Mouse (Mus musculus) embryonic facial prominence, embryonic 13.5 days (tissue): ENCODE results near the gene Clic4. TPM values are rescaled to one million over a fixed set of nuclear protein-coding genes. Genes with fewer than 3 reads are reported as not detected.

ENCODE experiments used
- ATAC-seq: fragments of 200-750 bp; cut with Nextera tagmentation; 2 replicates; pipeline ENCODE4 v1.8.0; 2017; ENCODE audit warnings: low read depth; ENCODE audit not compliant: insufficient number of reproducible peaks, insufficient read depth, low FRiP score, low TSS enrichment
- H3K27ac ChIP-seq: fragments of 300-500 bp; sonication (generic); 2 replicates; pipeline ENCODE4 v1.5.1; 2015; ENCODE audit warnings: moderate library complexity, mild to moderate bottlenecking, inconsistent platforms
- H3K27me3 ChIP-seq: fragments of 300-500 bp; sonication (generic); 2 replicates; pipeline ENCODE4 v1.6.1; 2015; ENCODE audit warnings: mild to moderate bottlenecking, inconsistent platforms
- H3K36me3 ChIP-seq: fragments of 300-500 bp; sonication (generic); 2 replicates; pipeline ENCODE4 v1.6.1; 2015; ENCODE audit warnings: mild to moderate bottlenecking, inconsistent platforms
- H3K4me1 ChIP-seq: fragments of 300-500 bp; sonication (generic); 2 replicates; pipeline ENCODE4 v1.6.1; 2015; ENCODE audit warnings: inconsistent platforms
- H3K4me2 ChIP-seq: fragments of 300-500 bp; sonication (generic); 2 replicates; pipeline ENCODE4 v1.6.1; 2015; ENCODE audit warnings: moderate library complexity, mild to moderate bottlenecking, inconsistent platforms
- H3K4me3 ChIP-seq: fragments of 300-500 bp; sonication (generic); 2 replicates; pipeline ENCODE4 v1.5.1; 2015; ENCODE audit warnings: mild to moderate bottlenecking, inconsistent platforms
- H3K9ac ChIP-seq: fragments of 300-500 bp; sonication (generic); 2 replicates; pipeline ENCODE4 v1.6.1; 2015; ENCODE audit warnings: mild to moderate bottlenecking, inconsistent platforms
- H3K9me3 ChIP-seq: fragments of 300-500 bp; sonication (generic); 2 replicates; pipeline ENCODE4 v1.6.1; 2016; ENCODE audit warnings: inconsistent platforms
- WGBS: fragments of 180-500 bp; shearing (Covaris S2); methylation state at CpG from one replicate; pipeline ENCODE4 v1.1.7; 2015; ENCODE audit warnings: mixed read lengths; 5-methylcytosine and 5-hydroxymethylcytosine counted together
- polyA plus RNA-seq: library from polyadenylated mRNA; unstranded; fragments of >200 nt; fragmentation: Nextera tagmentation; extraction: Ambion mirVana; gene quantifications from 2 replicates; pipeline ENCODE4 v1.2.1, GENCODE M21; 2015

Gene Clic4
- polyA plus RNA-seq, 1 experiment from 2014 or later = 121 TPM

DNA sequence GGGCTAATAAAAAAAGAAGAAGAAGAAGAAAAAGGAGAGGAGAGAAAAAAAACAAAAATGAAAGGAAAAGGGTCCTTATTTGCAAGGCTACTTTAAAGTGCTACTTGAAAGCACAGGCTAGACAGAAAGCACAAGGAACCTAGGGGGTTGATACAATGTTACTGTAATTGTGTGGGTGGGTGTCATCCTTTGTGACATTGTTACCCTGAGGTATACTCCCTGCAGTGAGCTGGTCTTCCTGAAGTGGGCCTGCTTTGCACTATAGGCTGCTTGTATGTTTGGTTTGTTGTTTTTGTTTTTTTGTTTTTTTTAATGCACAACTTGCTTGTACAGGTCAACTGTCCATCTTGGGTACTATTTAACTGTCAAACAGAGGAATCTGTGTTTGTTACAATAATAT, 95.0 kb downstream of the Clic4 start:
- Histone ChIP-seq H3K4me1 (peaks cover 42% of the 10 kb centered on the region), H3K4me3 (no peak overlapping the region), H3K9ac (no peak overlapping the region), H3K9me3 (no peaks in the 10 kb centered on the region), H3K27ac (no peak overlapping the region), H3K4me2 (no peak overlapping the region), H3K36me3 (no peaks in the 10 kb centered on the region), H3K27me3 (peaks cover 56% of the 10 kb centered on the region)
- ATAC-seq = no peak

DNA sequence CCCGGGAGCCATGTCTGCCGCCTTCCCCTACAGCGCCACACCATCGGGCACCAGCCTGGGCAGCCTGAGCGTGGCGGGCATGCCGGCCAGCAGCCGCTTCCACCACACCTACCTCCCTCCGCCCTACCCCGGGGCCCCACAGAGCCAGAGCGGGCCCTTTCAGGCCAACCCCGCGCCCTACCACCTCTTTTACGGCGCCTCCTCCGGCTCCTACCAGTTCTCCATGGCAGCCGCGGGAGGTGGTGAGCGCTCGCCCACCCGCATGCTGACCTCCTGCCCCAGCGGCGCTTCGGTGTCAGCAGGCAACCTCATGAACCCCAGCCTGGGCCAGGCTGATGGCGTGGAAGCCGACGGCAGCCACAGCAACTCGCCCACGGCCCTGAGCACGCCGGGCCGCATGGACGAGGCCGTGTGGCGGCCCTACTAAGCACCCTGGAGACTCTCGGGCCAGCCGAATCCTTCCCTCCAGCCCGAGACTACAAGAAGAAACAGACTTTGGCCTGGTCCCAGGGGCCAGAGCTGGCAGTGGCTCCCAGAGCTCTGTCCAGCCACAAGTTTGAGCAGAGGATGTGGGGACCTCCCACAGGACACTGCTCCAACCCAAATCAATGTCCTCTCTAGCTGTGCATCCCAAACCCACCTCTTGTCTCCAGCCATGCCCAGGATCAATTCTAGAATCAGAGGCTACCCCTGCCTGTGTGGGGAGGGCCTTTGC, 97.1 kb downstream of the Clic4 start:
- WGBS = 12% methylated on average over 38 of the region's 38 CpGs
- Histone ChIP-seq H3K27me3 (peaks cover 76% of the 10 kb centered on the region), H3K4me2 (peak overlapping the region; percentile 54), H3K9ac (peak overlapping the region; percentile 61), H3K4me3 (peak overlapping the region; percentile 14), H3K4me1 (peaks cover 42% of the 10 kb centered on the region), H3K36me3 (no peaks in the 10 kb centered on the region), H3K9me3 (no peaks in the 10 kb centered on the region), H3K27ac (no peak overlapping the region)
- no peak for ATAC-seq

DNA sequence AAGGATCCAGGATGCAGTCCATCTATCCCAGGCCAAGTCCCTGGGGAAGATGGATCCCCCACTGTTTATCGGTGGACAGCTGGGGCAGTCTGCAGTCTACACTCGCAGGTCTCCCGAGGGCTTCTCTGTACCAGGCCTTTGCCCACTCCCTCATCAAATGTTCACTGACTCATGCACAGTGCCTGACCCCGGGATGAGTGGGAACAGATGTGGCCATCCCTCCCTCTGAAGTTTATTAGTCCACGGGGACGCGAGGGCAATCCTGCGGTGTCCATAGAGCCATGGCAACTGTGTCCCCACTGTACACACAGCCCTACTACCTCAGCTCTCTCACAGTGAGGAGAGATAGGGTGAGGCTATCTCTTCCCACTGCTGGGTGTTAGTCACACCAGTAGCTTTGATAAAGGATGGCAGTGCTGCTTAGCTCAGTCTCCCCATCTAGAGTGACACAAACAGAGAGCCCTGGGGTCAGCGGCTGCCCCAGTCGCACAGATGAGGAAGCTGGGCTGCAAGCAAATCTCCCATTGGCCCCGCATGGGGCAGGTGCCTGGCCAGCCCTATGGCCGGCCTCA, 101.2 kb downstream of the Clic4 start:
- Histone ChIP-seq H3K27me3 (peaks cover 94% of the 10 kb centered on the region), H3K27ac (no peak overlapping the region), H3K4me2 (no peak overlapping the region), H3K9me3 (no peaks in the 10 kb centered on the region), H3K4me1 (peaks cover 57% of the 10 kb centered on the region), H3K4me3 (no peak overlapping the region), H3K9ac (no peak overlapping the region), H3K36me3 (no peaks in the 10 kb centered on the region)
- 52% methylated on average over 12 of the region's 12 CpGs for WGBS
- ATAC-seq = no peak

DNA sequence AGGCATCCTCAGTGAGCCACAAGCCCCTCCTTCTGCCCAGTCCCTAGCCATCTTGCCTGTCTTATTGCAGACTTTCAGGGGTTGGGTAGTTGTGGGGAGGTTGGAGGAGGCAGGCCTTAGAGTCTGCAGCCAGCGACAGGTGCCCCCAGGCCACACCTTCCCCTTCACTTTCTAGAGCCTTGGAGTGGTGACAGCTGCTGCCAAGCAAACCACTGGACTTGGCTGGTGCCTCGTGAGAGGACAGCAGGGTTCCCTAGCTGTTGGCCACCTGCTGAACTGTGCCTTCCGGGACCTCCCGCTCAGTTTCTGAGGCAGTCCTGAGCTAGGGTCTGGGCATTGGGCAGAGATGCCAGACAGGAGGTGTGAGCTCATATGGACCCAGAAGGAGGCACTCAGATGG, 103.1 kb downstream of the Clic4 start:
- Histone ChIP-seq H3K4me3 (no peak overlapping the region), H3K4me1 (peaks cover 59% of the 10 kb centered on the region), H3K9me3 (no peaks in the 10 kb centered on the region), H3K9ac (no peak overlapping the region), H3K27ac (no peak overlapping the region), H3K4me2 (no peak overlapping the region), H3K27me3 (peaks cover 93% of the 10 kb centered on the region), H3K36me3 (no peaks in the 10 kb centered on the region)
- WGBS = 59% methylated on average over 4 of the region's 4 CpGs
- no peak for ATAC-seq

DNA sequence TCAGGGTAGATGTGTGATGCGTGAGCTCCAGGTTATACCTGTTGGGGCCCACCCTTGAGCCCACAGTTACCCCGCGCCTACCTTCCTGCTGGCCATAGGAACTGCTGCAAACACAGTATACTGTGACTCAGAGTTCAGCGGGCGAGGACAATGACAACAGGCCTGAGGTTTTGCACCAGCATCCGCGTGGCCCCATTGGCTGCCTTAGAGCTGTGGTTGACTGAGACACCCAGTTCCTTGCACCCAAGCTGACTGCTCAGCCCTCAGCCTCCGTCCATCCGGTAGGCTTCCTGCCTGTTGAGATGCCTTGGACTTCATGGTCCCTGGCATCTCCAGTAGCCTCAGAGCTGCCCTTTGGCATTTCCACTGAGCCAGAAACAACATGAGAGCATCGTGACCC, 103.5 kb downstream of the Clic4 start:
- H3K4me2 ChIP-seq = no peak overlapping the region
- peaks cover 57% of the 10 kb centered on the region for H3K4me1 ChIP-seq
- no peak overlapping the region for H3K9ac ChIP-seq
- H3K27ac ChIP-seq = no peak overlapping the region
- WGBS = 69% methylated on average over 10 of the region's 10 CpGs
- no peak overlapping the region for H3K4me3 ChIP-seq
- H3K27me3 ChIP-seq = peaks cover 93% of the 10 kb centered on the region
- no peak for ATAC-seq
- no peaks in the 10 kb centered on the region for H3K36me3 ChIP-seq
- H3K9me3 ChIP-seq = no peaks in the 10 kb centered on the region

DNA sequence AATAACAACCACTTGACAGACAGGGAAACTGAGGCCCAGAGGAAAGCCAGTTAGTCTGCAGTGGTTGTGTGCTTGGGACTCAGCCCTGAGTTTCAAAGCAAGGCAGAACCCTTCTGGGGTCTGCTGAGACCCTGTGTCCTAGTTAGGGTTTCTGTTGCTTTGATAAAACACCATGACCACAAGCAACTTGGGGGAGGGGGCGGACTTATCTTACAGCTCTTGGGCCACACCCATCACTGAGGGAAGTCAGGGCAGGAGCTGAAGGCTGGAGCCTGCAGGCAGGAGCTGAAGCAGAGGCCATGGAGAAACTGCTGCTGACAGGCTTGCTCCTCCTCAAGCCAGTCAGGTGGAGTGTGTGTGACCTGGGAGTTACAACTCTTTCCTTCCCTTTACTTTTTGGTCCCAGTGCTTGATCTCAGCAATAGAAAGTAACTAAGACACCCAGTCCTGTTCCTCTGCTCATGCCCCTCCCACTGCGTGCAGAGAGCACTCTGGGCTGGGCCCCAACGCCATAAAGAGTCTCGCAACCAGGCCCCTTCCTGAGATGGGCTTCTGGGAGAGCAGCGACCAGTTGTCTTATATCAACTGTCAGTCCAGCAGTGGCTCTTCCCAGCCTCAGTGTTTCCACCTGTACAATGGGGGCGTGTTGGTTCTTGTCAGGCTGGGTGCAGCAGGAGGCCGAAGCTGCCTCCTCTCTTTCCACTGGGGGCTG, 104.6 kb downstream of the Clic4 start:
- whole genome bisulfite sequencing = 53% methylated on average over 7 of the region's 7 CpGs
- Histone ChIP-seq H3K4me3 (no peak overlapping the region), H3K36me3 (no peaks in the 10 kb centered on the region), H3K9me3 (no peaks in the 10 kb centered on the region), H3K27ac (peak overlapping the region; percentile 75; the same call in 1 of the 2 replicates), H3K9ac (0 out of 2 replicates have a peak overlapping the region, but pooled peaks have one; percentile 32), H3K4me1 (peaks cover 50% of the 10 kb centered on the region), H3K4me2 (0 out of 2 replicates have a peak overlapping the region, but pooled peaks have one; percentile 51), H3K27me3 (peaks cover 93% of the 10 kb centered on the region)
- no peak for ATAC-seq

DNA sequence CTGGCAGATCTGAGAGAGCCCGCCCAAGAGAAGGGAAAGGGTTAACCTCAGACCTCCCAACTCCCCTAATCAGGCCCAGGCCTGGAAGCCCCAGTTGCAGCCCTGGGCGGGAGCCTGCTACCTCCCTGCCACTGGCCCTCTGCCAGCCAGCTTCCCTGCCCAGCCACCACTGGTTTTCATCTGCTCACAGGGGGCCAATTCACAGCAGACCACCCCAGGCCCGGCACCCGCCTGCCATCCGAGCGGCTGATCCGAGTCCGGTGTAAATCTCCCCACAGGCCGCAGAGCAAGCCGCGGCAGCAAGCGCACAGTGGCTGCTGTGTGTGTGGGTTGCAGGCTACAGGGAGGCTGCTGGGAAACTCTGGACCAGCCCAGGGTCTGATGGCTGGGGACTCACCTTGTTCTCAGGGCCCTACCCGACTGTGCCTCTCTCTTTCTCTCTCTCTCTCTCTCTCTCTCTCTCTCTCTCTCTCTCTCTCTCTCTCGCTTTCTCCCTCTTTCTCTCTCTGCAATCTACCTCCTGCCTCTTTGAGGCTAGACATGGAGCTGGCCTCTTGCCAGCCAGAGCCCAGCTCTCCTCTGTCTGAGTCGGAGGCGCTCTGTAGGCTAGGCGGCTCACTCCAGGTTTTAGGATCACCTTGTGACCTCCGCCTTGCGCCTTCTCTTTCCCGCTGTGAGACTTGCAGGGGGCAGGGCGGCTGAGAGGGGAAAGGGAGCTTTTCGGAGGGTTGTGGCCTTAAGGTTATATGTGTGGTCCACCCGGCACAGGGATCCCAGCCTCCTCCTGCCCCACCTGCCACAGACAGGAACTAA, 106.0 kb downstream of the Clic4 start:
- H3K9me3 ChIP-seq = no peaks in the 10 kb centered on the region
- H3K4me2 ChIP-seq = peak overlapping the region; percentile 51
- ATAC-seq = peak; percentile 69; the same call in 1 of the 2 replicates
- no peaks in the 10 kb centered on the region for H3K36me3 ChIP-seq
- peaks cover 49% of the 10 kb centered on the region for H3K4me1 ChIP-seq
- peak overlapping the region; percentile 9 for H3K4me3 ChIP-seq
- 0 out of 2 replicates have a peak overlapping the region, but pooled peaks have one; percentile 44 for H3K9ac ChIP-seq
- peaks cover 82% of the 10 kb centered on the region for H3K27me3 ChIP-seq
- 2% methylated on average over 23 of the region's 23 CpGs for WGBS
- peak overlapping the region; percentile 75 for H3K27ac ChIP-seq

DNA sequence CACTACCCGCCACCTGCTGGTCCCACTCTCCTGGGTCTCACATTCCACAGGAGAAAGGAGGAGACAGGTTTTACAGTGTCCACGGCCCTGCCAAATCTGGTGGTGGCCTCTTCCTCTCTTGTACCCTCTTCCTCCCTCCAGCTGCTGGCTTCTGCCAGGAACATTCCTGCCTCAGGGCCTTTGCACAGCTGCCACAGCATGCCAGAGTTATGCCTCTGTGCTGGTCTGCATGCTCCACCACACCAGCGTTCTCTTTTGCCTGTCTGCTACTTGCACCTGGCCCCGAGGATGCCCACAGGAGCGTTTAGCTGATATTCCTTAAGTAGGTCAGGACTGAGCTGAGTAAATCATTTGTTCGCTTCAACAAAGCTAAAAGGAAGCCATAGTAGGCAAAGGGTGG, 106.9 kb downstream of the Clic4 start:
- Histone ChIP-seq H3K4me2 (no peak overlapping the region), H3K27ac (peak overlapping the region; percentile 75), H3K9ac (no peak overlapping the region), H3K9me3 (no peaks in the 10 kb centered on the region), H3K4me3 (no peak overlapping the region), H3K36me3 (no peaks in the 10 kb centered on the region), H3K4me1 (peaks cover 53% of the 10 kb centered on the region), H3K27me3 (peaks cover 80% of the 10 kb centered on the region)
- no peak for ATAC-seq
- WGBS = 31% methylated on average over 5 of the region's 6 CpGs

Other genes with a start within 250 kb of the Clic4 start
- 3.1 and 3.9 TPM in 2 replicates for gene Runx3, start 152.2 kb downstream of the Clic4 start, polyA plus RNA-seq
- 300 and 316 TPM in 2 replicates for gene Srrm1, start 80.5 kb upstream of the Clic4 start, polyA plus RNA-seq
- gene Ncmap, start 125.4 kb upstream of the Clic4 start, polyA plus RNA-seq = 6.0 and 7.0 TPM in 2 replicates
- gene Rcan3, start 161.0 kb upstream of the Clic4 start, polyA plus RNA-seq = 14.0 and 15.1 TPM in 2 replicates
- gene Stpg1, start 222.0 kb upstream of the Clic4 start, polyA plus RNA-seq = 0.21 TPM in 1 of 2 replicates, not detected in the other
- gene Nipal3, start 222.2 kb upstream of the Clic4 start, polyA plus RNA-seq = 2.3 and 3.5 TPM in 2 replicates